Mouse (Mus musculus) liver, postnatal 0 days (tissue): ENCODE measurements around the gene Rdm1.

Experiments used
- CTCF ChIP-seq: sonication (generic); IDR thresholded peaks from 2 replicates; pipeline ENCODE4 v1.5.1; 2016; ENCODE audit warnings: antibody characterized with exemption, low read depth
- EP300 ChIP-seq: IDR thresholded peaks from 2 replicates; pipeline ENCODE4 v1.6.1; 2016; ENCODE audit warnings: antibody characterized with exemption, low read depth, mild to moderate bottlenecking

DNA sequence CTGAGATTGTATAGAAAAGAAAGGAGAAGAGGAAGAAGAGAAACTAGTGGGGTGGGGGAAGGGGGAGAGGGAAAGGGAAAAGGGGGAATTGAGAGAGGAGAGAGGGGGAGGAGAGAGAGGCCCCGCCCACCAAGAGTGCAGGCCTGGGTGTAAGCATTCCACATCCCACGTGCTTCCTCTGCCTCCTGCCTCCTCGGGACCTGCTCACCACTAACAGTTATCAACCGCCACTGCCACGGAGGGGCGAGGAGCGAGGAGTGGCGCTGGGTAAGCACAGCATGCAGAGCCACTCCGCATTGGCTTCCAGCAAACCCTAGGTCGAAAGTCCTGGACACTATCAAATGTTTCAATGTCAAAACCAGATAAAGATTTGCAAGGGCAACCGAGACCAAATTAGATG, 16.6 kb upstream of the Rdm1 start:
- TF ChIP-seq CTCF (no peak), EP300 (no peak)
